Mouse (Mus musculus) testis, adult 2 months (tissue): Measurements from ENCODE around the gene Aspg. TPM values are rescaled to one million over a fixed set of nuclear protein-coding genes. Genes with fewer than 3 reads are reported as not detected.

ENCODE experiments used
- H3K27ac ChIP-seq: fragments of 200-500 bp; 2 replicates; pipeline ENCODE4 v1.5.1; 2012; ENCODE audit warnings: low read depth, low read length; ENCODE audit not compliant: control insufficient read depth, insufficient read depth
- H3K27me3 ChIP-seq: fragments of 200-500 bp; 2 replicates; pipeline ENCODE4 v1.6.1; 2012; ENCODE audit warnings: mild to moderate bottlenecking, low read length, moderate library complexity; ENCODE audit not compliant: control insufficient read depth, insufficient read depth
- H3K36me3 ChIP-seq: fragments of 200-500 bp; 2 replicates; pipeline ENCODE4 v1.6.1; 2012; ENCODE audit warnings: mild to moderate bottlenecking, low read length; ENCODE audit not compliant: control insufficient read depth, insufficient read depth
- H3K4me1 ChIP-seq: fragments of 200-500 bp; 2 replicates; pipeline ENCODE4 v1.6.1; 2012; ENCODE audit warnings: low read length; ENCODE audit not compliant: control insufficient read depth, insufficient read depth
- H3K4me3 ChIP-seq: fragments of 200-500 bp; 2 replicates; pipeline ENCODE4 v1.5.1; 2012; ENCODE audit warnings: low read depth, mild to moderate bottlenecking, low read length, moderate library complexity, mixed read lengths; ENCODE audit not compliant: control insufficient read depth
- CTCF ChIP-seq: fragments of 200-500 bp; IDR thresholded peaks from 2 replicates; pipeline ENCODE4 v1.5.1; 2012; ENCODE audit warnings: low read depth, mild to moderate bottlenecking, inconsistent platforms, low read length, moderate library complexity; ENCODE audit not compliant: control insufficient read depth, insufficient read depth, insufficient replicate concordance
- POLR2A ChIP-seq: fragments of 200-500 bp; IDR thresholded peaks from 2 replicates; pipeline ENCODE4 v1.6.1; 2012; ENCODE audit warnings: low read depth, mild to moderate bottlenecking, inconsistent platforms, low read length, moderate library complexity; ENCODE audit not compliant: control insufficient read depth
- polyA plus RNA-seq: library from polyadenylated mRNA; depleted of rRNA; stranded (reverse); fragments of >200 nt; gene quantifications from 2 replicates; pipeline ENCODE4 v1.2.3, GENCODE M21; 2012; rRNA removed

Aspg gene
- polyA plus RNA-seq, 1 experiment: 1.2 TPM

DNA sequence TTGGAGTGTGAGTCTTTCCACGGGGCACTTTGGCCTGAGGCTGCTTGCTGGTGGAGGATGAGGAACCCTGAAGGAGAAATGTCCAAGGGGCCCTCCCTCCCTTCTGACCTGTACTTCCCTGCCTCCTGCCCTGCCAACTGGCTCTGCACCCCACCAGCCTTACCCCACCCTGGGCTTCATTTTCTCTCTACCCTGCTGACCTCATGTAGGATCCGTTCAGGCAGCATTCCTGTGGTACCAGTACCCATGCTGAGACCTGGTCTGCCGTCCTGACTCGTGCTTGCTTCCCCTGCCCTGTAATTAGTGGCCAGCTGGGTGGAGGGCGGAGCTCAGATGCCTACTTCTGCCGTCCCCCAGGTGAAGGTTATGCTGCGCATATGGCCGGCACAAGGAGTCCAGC lies 65.7 kb downstream of the Aspg start:
- TF ChIP-seq POLR2A (no peak), CTCF (no peak)
- no peaks in the 10 kb centered on the region for H3K36me3 ChIP-seq
- 0 out of 2 replicates have a peak, but pooled peaks cover 1% of the 10 kb centered on the region for H3K4me1 ChIP-seq
- no peak overlapping the region for H3K27ac ChIP-seq
- H3K4me3 ChIP-seq: no peak overlapping the region
- H3K27me3 ChIP-seq: no peaks in the 10 kb centered on the region

Other genes starting within 250 kb of the Aspg start
- gene Ppp1r13b, start 198.6 kb upstream of the Aspg start, polyA plus RNA-seq: 17.1 and 19.1 TPM in 2 replicates
- 83.3 and 94.8 TPM in 2 replicates for gene Atp5mpl, start 139.7 kb upstream of the Aspg start, polyA plus RNA-seq
- gene Tdrd9, start 135.1 kb upstream of the Aspg start, polyA plus RNA-seq: 48.9 and 54.7 TPM in 2 replicates
- gene Rd3l, start 125.4 kb upstream of the Aspg start, polyA plus RNA-seq: not detected in 2 replicates
- 0.98 and 1.1 TPM in 2 replicates for gene Kif26a, start 39.5 kb downstream of the Aspg start, polyA plus RNA-seq